Mouse (Mus musculus) cerebral cortex, adult 2 months (tissue): ENCODE results near the gene Sall1.

Source experiments
- WGBS: fragments of 180-500 bp; shearing (Covaris S2); methylation state at CpG from one replicate; pipeline ENCODE4 v1.1.7; 2018; 5-methylcytosine and 5-hydroxymethylcytosine counted together

Sall1 gene

DNA sequence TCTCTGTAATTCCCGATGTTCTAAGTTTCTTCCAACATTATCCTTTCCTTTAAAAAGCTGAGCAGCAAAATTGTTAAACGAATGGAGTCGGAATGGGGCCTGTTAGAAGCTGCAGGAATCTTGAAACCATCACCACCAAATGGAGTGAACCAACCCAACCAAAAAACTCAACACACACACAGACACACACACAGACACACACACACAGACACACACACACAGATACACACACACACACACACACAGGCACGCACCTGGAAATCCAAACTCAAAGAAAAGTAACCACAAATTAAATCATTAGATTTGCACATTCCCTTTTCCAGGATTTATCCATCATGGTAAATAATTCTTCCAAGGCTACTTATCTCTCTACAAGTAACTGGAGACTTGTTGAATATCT is 5.0 kb downstream of the Sall1 start:
- 52% methylated on average over 4 of the region's 4 CpGs for WGBS

DNA sequence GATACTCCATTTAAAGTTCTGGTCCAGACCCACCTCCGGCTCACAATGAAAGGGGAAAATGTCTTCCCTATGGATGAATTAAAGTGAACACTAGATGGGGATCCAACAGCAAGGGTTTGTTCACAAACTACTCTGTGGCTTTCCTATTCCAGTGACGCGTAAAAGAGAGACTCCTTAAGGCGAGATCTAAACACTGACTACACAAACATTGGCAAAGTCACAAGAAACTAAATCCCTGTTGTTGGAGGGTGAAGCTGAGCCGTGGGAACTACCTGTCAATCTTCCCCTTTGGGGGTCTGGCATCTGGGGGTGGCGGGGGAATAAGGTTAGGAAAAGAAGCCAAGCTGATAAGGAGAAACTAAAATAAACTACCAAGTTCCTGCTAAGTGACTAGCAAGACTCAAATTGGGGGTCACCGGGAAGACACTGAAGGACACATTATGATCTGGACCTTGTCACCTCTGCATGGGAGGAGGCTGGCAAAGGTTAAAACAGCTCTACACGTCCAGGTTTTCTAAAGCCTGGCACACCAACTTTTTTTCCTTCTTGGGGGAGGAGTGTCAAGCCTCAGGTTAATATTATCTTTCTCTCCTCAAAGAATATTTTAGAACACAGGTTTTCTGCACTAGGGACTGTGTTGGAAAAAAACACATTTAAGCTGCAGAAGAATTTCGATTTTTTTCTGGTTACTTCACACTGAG is 6.3 kb downstream of the Sall1 start:
- WGBS = 14% methylated on average over 9 of the region's 9 CpGs

DNA sequence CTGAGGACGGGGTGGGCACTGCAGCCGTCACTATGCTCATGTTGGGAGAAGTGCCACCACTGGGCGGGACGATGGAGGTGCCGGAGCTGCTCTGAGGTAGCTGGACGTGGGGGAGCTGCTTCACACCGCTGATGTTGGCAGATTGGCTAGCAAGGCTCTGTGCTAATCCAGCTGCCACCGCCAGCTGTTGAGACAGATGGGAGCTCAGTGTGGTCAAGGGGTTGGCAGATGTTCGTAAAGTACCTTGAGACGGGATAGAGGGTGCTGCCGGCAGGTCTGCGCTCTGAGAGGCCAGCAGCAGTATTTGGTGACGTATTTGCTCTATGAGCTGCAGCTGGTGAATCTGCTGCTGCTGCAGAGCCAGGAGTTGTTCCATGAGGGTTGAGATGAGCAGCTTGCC is 11.6 kb downstream of the Sall1 start:
- 87% methylated on average over 13 of the region's 13 CpGs for WGBS

DNA sequence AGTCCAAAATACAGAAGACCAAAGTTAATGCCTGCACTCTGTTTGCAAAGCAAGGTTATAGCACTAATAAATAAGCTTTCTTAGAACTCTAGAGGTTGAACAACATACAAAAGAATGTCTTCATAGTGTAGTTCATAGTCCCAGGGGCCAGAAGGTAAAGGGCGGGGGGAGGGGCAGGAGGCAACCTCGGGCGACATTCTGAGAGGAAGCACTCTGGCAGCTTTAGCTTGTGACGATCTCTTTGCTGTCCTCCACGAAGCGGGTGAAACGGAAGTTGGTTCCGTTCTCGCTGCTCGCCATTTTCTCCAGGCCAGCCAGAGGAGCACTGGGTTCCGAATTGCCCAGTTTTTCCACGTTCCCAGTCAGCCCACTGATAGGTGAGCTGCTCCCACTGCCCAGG is 15.8 kb downstream of the Sall1 start:
- 65% methylated on average over 12 of the region's 12 CpGs for WGBS

DNA sequence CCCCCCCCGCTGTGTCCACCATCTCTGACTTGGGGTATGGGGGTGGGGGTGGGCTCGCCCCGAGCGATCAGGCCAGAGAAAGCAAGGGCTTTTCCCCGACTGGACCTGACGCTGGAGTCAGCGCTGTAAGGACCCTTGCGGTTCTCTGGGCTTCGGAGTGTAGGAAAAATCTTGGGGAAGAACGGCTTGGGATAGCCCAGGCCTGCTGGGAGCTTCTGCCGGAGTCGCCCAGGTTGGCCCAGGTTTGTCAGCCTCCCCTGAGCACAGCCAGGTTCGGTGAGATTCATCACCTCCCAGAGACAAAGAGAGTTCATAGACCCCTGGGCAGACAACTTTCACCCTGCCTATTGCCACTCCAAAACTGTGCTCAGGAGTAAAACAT is 17.8 kb downstream of the Sall1 start:
- 39% methylated on average over 13 of the region's 13 CpGs for WGBS

DNA sequence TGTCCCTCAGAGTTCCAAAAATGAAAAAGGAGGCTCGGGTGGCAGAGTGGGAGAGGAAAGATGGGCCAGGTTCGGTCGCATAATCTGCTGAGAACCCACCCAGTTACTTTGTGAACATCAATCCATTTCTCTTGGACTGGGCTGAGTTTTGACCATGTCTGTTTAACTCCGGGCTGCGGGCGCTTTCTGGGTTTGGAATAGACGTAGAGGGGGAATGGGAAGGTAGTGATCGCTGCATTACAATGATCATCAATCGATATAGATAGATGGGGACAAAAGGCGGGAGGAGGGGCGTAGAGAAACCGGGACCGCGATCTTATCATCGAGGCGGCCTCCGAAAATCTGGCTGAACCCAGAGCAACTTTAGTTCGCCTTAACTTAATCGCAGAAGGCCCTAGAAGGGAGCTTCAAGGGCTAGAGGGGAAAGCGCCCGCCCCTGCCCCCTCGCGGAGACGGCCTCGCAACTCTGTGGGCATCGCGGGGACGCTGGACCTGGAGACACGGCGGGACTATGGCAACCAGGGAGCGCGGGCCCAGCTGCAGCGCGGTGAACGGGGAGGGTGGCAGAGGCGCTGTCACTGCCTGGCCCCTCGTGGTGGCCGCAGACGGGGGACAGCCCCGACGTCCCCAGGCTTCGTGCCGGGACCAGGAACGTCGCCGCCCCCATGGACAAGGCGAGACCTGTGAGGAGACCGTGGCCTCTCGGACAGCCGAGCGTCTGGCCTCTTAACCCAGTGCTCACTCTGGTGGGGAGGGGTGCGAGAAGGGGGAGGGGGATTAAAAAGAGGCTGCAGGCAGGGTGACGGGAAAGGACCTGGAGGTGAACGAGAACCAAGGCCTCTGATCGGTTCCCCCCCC is 18.5 kb downstream of the Sall1 start:
- 22% methylated on average over 55 of the region's 55 CpGs for WGBS

DNA sequence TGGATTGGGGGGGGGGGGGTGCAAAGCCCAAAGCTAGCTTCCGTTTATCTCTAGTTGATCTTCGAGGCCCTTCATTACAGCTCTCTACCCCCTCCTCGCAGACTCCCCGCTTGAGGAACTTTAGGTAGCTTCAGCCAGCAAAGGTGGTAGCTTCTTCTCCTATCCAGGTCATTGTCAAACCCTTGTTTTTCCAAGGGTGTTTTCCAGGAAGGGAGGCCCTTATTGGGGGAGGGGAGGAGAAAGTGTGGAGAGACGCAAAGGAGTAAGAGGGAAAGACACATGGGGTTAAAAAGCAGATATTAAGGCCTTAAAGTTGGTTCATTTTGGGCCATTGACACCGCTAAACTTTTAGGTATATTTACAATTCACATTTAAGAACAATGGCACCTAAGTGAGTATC is 19.2 kb downstream of the Sall1 start:
- 59% methylated on average over 6 of the region's 6 CpGs for WGBS

DNA sequence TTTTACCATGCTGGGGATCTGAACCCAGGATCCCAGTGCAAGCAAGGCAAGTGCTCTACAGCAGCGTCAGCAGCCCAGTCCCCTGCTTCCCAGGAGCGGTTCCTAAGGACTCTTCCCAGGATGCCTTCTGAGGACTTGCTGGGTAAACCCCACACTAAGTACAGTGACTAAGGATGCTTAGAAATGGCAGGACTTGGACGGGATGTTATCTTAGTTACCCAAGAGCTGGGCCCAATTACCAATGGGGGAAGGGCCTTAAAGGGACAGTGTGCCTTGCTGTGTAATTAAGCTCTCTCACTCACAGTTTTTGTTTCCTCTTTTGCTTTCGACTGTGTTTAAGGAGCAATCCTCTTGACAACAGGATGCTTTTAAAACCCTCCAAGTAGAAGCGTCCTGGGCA is 22.8 kb downstream of the Sall1 start:
- 29% methylated on average over 5 of the region's 5 CpGs for WGBS

DNA sequence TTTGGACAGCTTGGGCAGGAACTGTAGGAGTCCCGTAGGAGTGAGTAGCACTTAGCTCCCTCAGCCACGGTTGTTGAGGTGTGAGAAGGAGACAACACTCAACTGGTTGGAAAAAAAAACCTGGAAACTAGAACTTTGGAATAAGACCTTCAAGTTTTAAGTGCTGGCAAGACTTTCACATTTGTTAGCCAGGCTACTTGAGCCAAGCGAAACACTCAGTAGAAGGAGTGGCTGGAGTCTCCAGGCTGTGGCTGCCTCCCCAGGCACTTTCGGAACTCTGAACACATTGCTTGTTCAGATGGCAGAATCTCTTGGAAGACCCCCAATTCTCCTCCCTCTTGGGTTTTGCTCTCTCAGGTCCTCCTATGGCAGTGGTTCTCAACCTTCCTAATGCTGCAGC is 26.1 kb downstream of the Sall1 start:
- 64% methylated on average over 4 of the region's 4 CpGs for WGBS

DNA sequence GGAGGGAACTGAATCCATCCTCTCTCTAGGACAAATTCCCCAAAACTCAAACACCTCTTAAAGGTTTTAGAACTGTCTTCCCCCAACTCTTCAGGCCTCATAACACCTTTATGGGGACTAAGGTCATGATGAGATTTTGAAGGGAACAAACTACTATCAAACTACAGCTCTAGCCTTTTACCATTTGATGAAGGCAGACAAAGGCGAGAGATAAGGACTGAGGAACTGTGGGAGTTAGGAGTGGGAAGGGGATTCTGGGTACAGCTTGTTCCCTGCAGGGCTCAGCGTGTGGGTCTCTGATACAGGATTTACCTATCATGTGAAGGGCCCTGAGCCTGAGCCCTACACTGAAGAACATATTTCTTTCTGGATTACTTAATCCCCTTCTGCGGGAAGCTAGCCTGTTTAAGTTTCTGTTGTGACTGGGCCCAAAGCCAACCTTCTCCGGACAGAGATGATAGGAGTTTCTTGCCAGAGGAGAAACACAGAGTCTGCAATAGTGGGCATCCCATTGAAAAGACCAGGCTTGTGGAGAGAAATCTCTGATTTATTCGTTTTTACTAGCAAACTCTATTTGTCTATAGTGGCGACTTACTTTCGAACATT is 27.4 kb downstream of the Sall1 start:
- WGBS = 81% methylated on average over 7 of the region's 7 CpGs

DNA sequence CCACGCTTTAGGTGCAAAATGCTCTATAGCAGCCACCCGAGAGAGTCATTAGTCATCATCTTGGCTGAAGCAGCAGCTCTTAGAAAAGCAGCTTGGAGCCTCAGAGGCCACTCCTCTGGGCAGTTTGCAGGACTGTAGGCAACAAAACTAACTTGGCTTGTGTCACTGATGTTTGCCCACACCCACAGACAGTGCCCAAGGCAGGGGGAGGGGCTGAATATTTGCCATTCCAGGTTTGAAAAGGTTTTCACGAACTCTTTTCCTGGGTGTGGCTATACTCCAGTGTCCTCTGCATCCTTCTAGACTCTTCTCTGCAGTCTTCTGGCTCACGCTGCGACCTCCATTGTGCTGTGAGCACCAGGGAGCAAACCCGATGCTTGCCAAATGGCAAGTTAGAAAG is 28.4 kb downstream of the Sall1 start:
- WGBS = 51% methylated on average over 6 of the region's 6 CpGs

DNA sequence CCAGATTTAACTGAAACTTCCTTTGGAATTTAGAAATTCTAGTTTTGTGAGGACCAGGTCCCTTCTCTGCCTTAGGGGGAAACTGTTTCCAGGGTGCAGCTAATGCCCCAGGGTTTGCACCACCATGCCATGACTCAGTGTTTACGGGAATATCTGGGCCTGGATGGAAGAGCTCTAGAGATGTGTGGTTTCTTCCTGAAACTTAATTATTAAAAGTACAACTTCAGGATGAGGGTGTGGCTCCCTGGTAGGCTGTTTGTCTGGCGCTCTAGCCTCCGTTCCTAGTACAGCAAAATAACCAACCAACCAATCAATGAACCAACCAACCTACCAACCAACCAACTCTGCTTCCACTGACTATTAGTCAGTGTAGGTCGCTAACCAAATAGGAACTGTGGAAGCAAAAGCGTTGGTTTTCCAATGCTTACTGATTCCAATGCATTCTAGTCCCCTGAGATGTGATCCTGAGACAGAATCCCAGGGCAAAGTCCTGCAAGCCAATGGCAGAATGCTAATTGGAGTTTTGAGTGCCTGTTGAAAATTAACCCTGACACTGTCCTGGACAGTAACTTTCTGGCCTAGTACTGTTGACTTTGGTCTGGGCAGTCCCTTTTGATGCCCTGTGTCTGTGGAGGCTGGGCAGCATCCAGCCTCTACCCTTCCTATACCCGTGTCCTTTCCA is 31.0 kb downstream of the Sall1 start:
- 92% methylated on average over 6 of the region's 6 CpGs for WGBS

DNA sequence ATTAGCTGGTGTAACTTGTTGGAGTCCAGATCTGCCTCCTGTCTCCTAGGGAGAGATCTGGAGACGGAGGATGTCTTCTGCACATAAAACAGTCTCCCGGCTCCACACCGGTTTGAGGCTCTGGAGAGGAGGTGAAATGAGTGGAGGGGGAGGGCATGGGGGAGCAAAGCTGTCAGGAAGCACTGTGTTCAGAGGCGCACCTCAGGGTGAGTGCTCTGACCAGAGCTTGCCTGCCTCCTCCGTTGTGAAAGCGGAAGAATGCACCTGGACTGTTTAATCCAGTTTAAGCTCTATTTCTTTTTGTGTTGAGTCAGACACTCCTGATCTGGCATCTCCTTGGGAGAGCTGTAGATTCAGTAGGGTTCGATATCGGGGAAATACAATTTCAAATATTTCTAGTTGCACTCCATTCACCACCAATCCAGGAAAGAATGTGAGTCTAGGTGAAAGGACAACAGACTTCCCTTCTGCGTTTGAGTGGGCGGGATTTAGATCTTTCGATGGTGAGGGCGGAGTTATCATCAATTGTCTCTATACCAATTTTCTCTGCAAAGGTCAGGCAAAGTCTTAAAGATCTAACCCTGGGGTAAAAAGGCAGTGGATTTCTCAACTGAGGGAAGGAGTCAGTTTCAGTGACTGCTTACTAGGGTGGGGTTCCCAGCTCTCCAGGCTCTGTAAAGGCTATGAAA is 31.8 kb downstream of the Sall1 start:
- 47% methylated on average over 12 of the region's 12 CpGs for WGBS

DNA sequence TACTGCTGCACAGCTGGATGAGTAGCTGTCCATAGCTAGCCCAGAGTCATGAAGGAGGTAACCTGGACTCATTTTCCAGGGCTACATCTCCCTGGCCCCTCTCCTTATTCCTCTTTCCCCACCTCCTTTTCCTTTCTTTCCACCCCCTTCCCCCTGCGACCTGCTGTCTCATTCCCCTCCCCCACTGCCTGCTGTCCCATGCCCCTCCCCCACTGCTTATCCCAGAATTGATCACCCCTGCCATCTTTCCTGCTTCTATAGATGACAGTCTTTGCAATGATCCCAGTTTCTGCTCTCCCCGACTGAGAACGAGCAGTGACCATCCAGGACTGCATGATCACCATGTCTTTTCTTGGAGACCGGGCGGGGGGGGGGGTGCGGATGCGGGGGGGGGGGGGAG is 35.2 kb downstream of the Sall1 start:
- 40% methylated on average over 7 of the region's 7 CpGs for WGBS

DNA sequence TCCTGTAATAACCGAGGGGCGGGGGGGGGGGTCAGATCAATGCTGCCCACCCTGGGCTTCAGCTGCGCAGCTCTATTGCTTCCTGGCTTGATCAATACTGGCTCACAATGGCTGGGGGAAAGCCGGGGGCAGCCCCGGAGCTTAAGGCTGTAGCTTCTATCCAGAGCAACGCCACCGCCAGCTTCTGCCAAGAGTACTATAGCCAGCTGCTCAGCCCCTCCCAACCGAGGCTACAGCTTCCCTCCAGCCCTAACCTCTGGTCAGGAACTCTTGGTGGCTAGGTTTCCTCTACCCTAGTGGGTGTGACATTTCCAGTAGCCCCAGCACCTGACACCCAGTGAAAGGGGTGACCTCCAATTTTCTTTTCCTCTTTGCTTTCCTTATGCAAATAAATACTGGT is 36.8 kb downstream of the Sall1 start:
- WGBS = 7% methylated on average over 8 of the region's 8 CpGs

DNA sequence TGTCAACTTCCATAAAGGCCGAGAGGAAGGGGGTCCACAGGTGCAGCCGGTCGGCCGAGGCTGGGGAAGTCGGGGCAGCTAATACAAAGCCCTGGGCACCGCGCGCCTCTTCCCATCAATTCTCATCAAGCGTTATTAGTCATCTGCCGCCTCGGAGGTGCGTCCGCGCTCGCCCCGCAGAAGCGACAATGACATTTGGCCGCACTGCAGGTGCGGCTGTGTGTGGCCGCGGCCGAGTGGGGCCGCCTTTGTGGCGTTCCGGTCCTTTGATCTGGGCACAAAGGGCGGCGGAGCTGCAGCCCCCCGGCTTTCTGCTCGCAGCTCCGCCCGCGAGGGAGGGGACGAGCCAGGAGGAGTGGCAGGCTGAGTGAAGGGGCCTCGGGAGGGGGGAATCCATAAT is 37.5 kb downstream of the Sall1 start:
- WGBS = under 1% methylated on average over 34 of the region's 34 CpGs

DNA sequence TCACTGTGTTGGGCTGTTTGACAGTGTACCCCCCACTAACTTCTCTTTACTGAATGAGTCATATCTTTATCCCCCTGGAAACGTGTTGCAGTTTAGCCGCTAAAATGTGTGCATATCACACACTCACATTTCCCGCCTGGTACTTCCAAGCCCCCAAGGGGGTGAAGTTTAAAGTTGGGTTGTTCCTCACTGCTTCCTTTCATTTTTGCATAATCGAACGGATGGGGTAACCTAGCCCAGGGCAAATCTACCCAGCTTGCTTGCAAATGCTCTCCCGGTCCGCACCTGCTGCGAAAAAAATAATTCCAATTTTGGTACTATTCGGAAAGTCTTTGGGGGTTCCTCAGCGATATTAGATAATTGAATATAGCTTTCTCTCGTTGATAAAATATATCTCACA is 38.2 kb downstream of the Sall1 start:
- 57% methylated on average over 11 of the region's 11 CpGs for WGBS

DNA sequence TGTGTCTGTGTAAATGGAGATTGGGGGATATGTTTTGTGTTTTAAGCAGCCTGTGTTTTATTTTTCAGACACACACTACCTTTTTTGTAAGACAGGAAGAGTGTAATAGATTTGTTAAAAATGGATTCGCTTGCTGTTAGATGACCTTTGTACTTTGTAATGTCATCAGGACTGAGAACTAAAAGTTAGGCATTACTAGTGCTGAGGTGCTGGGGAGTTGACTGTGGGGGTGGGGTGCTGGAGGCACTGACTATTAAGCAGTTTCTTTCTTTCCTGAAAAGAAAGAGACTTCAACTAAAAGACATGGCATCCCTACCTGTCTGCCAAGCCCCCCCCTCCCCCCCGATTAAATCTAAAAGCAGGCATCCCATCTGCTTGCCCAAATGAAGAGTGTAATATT is 39.9 kb downstream of the Sall1 start:
- 26% methylated on average over 2 of the region's 2 CpGs for WGBS

DNA sequence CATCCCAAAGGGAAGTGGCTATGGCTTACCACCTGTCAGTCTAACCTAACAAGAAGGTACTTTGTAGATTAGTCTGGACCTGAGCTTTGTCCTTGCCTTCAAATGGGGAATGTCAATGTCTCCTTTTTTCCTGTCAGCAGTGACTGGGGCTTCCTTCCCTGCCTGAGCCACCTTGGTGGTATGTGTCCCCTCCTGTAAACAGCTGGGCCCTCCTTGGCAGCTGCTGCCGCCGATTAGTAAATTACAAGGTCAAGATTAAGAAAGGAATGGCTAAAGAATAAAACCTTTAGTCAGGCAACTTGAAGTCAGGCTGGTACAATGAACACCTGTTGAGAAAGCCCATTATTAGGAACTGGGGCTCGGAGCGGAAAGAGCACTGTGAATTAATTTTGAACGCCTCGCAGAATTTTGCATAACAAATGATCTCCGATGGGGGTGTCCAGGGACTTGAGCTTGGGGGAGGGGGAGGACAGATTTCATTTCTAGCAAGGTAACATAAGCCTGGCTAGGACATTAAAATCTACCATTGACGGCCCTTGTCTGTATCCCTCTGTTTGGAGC is 40.5 kb downstream of the Sall1 start:
- WGBS = 47% methylated on average over 8 of the region's 8 CpGs

DNA sequence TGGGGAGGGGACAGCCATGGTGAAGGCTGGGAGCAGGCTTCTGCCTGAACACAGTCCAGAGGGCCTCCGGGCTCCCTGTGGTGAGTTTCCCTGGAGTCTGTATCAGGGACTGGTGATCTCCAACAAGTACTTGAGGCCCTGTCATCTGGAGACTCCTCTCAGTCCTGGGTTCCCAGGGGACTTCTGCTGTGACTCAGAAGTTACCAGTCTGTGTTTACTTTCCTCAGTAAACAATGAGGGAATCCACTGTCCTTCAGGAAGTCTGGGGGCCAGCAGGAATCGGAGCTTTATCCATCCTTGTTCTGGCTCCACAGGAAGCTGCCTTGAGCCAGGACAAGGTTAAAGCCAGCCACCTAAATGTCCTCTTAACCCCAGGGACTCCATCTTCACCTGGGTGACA is 41.8 kb downstream of the Sall1 start:
- 74% methylated on average over 2 of the region's 2 CpGs for WGBS

DNA sequence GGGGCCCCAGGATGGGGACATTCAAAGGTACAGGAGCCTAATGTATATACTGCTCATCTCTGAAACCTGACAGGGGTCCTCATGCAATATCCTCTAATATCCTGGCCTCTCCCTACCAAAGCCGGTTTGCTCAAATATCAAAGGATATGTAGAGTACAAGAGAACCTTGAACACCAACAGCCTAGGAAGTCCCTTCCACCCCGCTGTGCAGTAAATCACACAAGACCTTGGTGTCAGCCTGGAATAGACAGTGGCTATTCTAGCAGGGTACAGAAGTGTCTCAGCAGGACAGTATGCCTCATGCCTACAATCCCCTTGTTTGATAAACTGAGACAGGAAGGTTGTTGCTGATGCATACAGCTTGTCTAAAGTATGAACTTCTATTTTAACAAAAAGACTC is 46.7 kb downstream of the Sall1 start:
- WGBS = 94% methylated on average over 2 of the region's 2 CpGs
